Mouse (Mus musculus) right cerebral cortex, postnatal 10 days (tissue): ENCODE results near the gene Tinag.
"Not testable (repeated sequence)": the region's sequence is repeated elsewhere in the genome, so short reads cannot be mapped to it uniquely, and the experiment has no call there.

ENCODE experiments used
- DNase-seq, 2 experiments: peaks; one replicate each; pipeline ENCODE4 v3.0.0; 2021; ENCODE audit warnings: low spot score in 2 of 2

The Tinag gene

DNA sequence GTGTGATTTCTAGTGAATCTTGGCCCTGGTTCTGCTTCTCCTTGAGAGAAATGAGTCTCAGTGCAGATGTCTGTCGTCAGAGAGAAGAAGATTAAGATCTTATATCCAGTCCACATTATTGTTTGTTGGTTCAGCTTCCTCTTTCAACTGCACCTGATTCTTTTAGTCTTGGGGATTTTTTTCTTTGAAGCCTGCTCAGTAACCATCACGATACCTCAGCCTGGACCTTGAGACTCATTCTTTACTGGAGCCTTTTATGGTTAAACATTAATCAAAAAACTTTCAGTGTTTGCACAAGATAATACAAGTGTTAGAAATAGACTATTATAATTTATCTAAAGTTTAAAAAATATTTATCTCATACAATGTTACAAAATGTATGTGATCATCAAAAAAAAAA is at the start of gene Tinag:
Gene Tinag (minus strand): TSS at position 210 of the 400 bp plus-strand sequence.
- DNase-seq = no peak

GRCm38 (mm10) chr9:77083221-77083620 is 37.6 kb upstream of the Tinag start:
- DNase-seq = not testable (repeated sequence)

GRCm38 (mm10) chr9:77071676-77072075 is 26.1 kb upstream of the Tinag start:
- DNase-seq = no peak

DNA sequence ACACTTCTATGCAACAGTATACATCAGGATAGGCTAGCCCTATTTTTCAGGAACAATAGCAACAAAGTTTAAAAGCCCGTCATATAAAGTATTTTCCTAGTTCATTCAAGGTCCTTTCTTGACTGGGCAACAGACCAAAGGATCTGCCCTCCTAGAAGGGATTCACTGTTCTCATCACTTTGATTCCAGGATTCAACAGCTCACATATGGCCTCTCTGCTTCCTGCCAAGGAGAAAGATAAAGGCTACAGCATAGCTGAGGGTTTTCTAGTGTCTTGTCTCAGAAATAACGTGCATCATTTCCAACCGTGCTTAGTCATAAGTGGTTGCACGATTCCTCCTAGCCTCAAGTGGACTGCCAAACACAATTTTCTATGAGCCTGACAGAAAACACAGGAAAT is 11.0 kb upstream of the Tinag start:
- no peak for DNase-seq

DNA sequence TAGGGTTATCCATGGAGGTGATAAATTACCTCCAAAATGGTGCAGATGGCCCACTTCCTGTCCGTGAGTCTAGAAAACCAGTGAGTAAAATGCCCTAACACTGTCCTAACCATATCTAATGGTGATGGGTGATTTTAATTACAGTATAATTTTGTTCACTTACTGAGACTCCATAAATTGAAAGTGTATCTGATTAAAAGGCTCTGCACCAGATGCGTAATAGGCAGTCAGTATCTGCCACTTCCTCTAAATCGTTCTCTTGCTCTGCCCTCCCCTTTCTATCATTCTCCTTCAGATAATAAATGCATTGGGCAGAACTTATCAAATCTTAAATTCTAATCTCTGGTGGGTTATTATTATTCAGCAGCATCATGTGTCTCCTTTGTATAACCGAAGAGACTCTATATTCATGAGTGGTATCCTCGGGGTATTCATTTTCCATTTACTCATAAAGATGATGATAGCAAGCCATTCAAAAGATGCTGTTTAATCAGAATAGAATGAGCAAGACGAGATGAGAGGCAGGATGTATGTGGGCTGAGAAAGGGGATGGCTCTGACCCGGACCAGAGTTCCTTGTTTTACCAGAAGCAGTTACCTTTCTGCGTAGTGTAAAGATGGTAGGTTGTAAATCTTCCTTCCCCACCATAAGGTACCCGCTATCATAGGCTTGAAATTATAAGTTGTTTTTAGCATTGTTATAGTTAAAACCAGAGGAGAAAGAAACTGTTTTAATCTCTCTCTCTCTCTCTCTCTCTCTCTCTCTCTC is 9.0 kb upstream of the Tinag start:
- DNase-seq = no peak

- no peak for DNase-seq
Measured at GRCm38 (mm10) chr9:77051406-77051805, 5.8 kb upstream of the Tinag start.

DNA sequence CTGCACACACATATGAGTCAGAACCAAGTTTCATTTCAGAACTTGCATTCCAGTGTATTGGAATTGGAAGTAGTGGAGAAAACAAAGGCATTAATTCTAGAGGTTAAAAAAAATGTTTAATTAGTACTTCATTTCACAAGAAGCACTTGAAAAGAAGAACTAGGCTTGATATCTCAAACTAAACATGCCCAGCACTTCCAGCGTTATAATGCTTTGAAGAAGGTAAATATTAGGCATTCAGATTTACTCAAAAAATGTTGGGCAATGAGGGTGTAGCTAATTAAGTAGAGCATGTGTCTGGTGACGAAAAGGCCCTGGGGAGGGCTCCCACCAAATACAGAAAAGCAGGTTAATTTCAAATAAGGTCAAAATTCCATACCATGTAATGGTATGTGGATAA is 4.1 kb upstream of the Tinag start:
- no peak for DNase-seq

GRCm38 (mm10) chr9:77046067-77046715 is 597 bp upstream of the Tinag start:
- DNase-seq = no peak

GRCm38 (mm10) chr9:77035361-77035760 is 10.2 kb downstream of the Tinag start:
- DNase-seq = no peak

DNA sequence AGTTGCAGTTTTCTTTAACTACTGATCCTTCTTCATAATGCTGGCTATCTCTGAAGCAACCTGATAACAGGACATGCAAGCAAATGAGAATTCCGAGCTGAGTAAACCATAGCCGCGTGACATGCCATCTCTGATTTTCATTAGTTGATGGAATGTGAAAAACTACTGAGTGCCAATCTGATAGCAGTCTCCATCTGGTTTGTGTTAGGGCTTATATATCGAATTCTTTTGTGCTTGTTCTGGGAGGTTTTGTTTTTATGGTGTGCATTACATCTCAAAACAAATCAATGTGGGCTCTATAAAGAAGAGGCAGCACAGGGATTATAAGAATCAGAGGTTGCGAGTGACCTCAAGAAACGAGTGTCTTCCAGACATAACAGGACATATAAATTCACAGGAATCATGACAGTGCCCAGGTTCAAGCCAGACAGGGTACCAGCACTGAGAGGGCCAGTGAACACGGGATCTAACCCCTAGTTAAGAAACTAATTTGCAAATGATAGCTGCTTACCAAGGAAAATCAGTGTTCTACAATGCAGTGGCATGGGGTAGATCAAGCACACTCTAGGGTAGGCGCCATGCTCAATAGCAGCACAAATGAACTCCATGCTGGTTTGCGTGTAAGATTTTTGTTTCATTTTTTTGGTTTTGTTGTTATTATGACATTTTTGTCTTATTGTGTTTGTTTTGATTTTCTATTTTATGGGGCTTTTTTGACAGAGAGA is 13.0 kb downstream of the Tinag start:
- DNase-seq = no peak

GRCm38 (mm10) chr9:77025271-77025670 is 20.3 kb downstream of the Tinag start:
- DNase-seq = no peak

DNA sequence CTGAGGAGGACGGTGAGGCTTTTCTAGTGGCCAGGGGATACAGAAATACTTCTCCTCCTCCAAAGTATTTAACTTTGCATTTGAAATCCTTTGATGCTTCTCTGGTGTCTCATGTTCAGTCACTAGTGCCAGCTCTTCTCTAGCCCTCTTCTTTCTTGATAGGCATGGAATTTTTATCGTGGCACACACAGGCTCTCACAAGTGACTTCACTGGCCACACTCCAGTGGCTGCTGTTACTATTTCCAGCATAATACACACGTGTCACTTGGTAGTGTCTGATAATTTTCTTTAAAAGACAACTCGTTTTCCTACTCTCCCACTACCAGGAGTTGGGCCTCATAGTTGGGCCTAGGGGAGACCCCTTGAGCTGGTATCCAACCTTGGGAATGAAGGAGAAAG is 26.7 kb downstream of the Tinag start:
- no peak for DNase-seq

DNA sequence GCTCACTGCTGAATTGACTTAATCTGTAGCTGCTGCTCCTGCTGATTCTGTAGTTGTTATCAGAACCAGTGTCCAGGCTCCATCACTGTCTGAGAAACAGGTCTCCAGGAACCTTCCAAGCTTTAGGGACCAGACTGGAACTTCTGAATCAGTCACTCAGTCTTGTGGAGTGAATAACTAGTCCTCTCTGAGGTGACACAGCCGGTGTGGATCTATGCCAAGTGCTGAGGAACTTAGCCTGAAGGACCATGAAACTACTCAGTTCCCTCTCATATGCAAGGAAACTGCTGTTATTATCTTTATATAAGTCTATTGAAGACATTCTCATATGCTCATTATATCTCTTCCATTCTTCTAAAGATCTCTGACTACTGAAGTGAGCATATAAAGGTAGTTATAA is 49.6 kb downstream of the Tinag start:
- DNase-seq = no peak

DNA sequence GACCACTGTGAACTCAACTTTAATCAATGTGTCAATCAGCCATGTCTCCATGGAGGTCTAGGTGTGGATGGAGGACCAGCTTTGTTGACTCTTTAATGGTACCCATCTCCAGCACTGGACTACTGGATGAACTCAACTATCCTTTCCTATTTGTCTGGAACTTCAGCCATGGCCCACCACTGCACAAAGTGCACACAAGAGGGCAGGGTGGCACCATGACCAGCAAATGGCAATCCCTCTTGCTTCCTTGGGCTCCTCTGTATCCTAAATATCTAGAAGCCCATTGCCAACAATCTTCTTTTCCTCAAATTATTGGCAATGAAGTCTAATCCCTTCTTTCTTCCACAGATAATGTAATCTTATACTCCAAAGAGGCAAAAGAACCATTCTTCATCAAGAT is 55.6 kb downstream of the Tinag start:
- no peak for DNase-seq

DNA sequence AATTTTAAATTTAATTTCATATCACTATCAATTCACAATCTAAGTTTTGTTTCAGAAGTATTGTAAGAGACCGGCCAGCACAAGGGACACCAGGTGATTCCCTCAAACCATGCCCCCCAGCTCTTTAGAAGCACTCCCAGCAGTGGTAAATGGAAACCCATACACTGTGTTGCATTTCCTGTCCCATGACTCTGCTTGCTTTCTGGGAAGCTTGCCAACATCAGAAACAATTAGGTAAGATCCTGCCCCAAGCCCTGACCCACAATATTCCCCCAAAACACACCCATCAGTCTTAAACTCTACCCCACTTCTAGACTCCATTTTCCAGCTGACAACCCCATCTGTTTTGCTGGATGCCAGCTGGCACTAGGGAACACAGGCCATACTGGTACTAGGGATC is 110.8 kb downstream of the Tinag start:
- no peak for DNase-seq

- DNase-seq = no peak
Measured at GRCm38 (mm10) chr9:76915093-76915661, 130.4 kb downstream of the Tinag start.
